Mouse (Mus musculus) spleen, adult 10 weeks (tissue): ENCODE data around the gene Vars2. TPM values are rescaled to one million over a fixed set of nuclear protein-coding genes. Genes with fewer than 3 reads are reported as not detected.

Experiments
- polyA plus RNA-seq: library from polyadenylated mRNA; stranded (reverse); fragments of 350-450 nt; fragmentation: Illumina TruSeq; extraction: RNeasy Lipid Tissue Mini Kit (QIAGEN cat#74804); gene quantifications from one replicate; pipeline ENCODE4 v1.2.3, GENCODE M21; 2015; ENCODE audit warnings: low replicate concordance; ENCODE audit not compliant: insufficient read depth

The Vars2 gene
- 10.5 TPM for polyA plus RNA-seq

GRCm38 (mm10) chr17:35667334-35668065 is at the start of gene Vars2:
Gene Vars2 (minus strand): TSS chr17:35667592.

DNA sequence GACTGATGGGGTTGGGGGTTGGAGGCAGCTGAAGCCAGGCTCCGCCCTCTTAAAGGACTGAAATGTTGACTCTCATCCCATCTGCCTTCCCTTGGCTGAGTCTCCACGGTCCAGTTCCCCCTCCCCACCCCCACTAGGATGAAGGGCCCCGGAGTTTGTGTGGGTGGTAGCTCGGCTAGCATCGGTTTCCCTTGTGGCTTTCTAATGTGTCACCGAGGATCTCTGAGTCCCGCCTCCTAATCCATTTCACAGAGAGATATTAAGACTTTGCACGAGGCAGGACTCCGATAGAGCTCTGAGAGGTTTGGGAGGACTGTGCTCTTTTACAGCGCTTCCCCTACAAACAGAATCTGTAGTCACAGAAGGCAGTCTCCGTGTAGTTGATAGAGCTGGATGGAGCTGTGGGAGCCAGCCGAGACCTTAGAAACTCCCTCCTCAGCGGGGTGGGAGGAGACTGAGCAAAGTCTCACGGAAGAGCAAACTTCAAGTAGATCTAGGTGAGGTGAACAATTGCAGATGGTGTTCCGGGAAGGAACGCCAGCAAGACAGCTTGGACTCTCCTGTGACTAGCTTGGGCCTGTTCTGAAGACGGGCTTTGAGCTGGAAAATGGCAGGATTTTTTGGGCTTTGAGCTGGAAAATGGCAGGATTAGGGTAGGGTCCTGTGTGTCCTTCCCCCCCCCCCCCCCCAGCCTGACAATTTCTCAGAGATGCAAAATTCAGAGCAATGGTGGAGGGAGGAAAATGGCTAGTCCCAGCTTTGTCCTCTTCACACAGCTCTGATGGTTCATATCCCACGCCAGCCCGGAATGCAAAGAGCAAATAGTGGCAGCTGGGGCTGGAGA is 37.5 kb upstream of the Vars2 start, which contains the start of gene Ddr1:
Gene Ddr1, minus strand, starts transcription at position 1 of the 844 bp plus-strand sequence.

DNA sequence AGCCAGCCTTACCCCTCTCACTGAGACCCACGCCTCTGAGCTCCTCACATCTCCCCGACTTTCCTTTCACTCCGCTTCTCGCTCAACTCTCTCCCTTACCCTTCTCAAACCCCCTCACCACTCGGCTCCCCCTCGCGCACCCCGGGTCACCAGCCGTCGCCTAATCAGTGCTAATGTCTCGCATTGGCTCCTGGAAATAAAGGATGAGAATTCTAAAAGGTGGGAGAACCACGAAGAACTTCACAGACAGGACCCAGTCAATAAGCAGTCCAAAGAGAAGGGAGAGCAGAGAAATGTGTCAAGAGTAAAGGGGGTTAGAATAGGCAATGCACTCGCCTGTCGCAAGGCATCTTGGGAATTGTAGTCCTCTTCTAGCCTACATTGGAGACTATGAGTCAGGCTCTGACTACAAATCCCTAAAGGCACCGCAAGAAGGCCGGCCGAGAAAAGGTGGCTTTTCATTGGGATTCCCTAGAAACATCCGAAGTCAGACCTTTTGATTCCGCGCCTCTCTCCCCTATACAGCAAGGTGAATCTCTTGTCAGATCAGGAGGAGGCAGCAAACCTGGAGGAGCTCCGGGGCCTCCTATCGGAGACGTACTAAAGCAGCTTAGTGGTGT is 6.1 kb upstream of the Vars2 start, which contains the start of gene Gtf2h4:
Gene Gtf2h4, minus strand, starts transcription at position 324 of the 620 bp plus-strand sequence.

GRCm38 (mm10) chr17:35643609-35644236 is 23.7 kb downstream of the Vars2 start, which contains the start of gene Mucl3:
Gene Mucl3 (minus strand): TSS chr17:35643695.

DNA sequence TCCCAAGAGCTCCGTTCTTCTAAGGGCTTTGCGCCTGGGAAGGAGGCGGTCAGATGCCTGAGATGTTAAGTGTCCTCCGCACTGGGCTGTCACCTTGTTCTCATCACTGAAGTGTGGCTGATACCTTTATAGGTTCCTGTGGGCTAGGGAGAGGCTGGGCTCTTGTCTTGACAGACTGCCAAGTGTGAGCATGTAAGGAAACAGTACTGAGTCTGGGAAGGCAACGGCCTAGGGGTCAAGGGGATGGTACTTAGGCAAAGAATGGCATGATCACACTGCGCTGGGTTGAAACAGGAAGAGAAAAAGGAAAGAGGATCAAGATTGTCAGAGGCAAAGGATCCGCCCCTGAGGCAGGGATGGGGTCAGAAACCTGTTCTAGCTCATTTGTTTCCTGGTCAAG is 40.9 kb downstream of the Vars2 start, which contains the start of gene Gm9573:
Gene Gm9573, minus strand, starts transcription at position 101 of the 400 bp plus-strand sequence.

Other genes with a start within 250 kb of the Vars2 start
- 354 TPM for gene H2-Q6, start 242.7 kb downstream of the Vars2 start, polyA plus RNA-seq
- 333 TPM for gene H2-Q7, start 228.4 kb downstream of the Vars2 start, polyA plus RNA-seq
- 14.7 TPM for gene H2-Q10, start 197.5 kb downstream of the Vars2 start, polyA plus RNA-seq
- gene Pou5f1, start 161.6 kb downstream of the Vars2 start, polyA plus RNA-seq = not detected
- 11.4 TPM for gene Tcf19, start 150.8 kb downstream of the Vars2 start, polyA plus RNA-seq
- gene Cchcr1, start 150.5 kb downstream of the Vars2 start, polyA plus RNA-seq = 4.5 TPM
- gene Psors1c2, start 134.4 kb downstream of the Vars2 start, polyA plus RNA-seq = not detected
- gene Cdsn, start 115.5 kb downstream of the Vars2 start, polyA plus RNA-seq = not detected
- not detected for gene 2300002M23Rik, start 100.1 kb downstream of the Vars2 start, polyA plus RNA-seq
- not detected for gene Sfta2, start 66.0 kb downstream of the Vars2 start, polyA plus RNA-seq
- gene Gm9573, start 41.0 kb downstream of the Vars2 start, polyA plus RNA-seq = not detected
- gene Mucl3, start 23.9 kb downstream of the Vars2 start, polyA plus RNA-seq = not detected
- gene Gtf2h4, start 6.1 kb upstream of the Vars2 start, polyA plus RNA-seq = 8.0 TPM
- 5.6 TPM for gene Ddr1, start 37.0 kb upstream of the Vars2 start, polyA plus RNA-seq
- 3.4 TPM for gene Ier3, start 154.1 kb upstream of the Vars2 start, polyA plus RNA-seq
- gene Flot1, start 155.6 kb upstream of the Vars2 start, polyA plus RNA-seq = 27.5 TPM
- gene Tubb5, start 170.7 kb upstream of the Vars2 start, polyA plus RNA-seq = 222 TPM
- 59.7 TPM for gene Mdc1, start 173.9 kb upstream of the Vars2 start, polyA plus RNA-seq
- gene Nrm, start 193.7 kb upstream of the Vars2 start, polyA plus RNA-seq = 43.1 TPM
- gene Ppp1r18, start 198.0 kb upstream of the Vars2 start, polyA plus RNA-seq = 139 TPM
- 124 TPM for gene Dhx16, start 212.2 kb upstream of the Vars2 start, polyA plus RNA-seq
- 29.9 TPM for gene 2310061I04Rik, start 229.8 kb upstream of the Vars2 start, polyA plus RNA-seq
- gene Atat1, start 242.5 kb upstream of the Vars2 start, polyA plus RNA-seq = 15.8 TPM
- gene Mrps18b, start 248.8 kb upstream of the Vars2 start, polyA plus RNA-seq = 63.0 TPM
- gene Ppp1r10, start 248.8 kb upstream of the Vars2 start, polyA plus RNA-seq = 32.2 TPM